Mouse (Mus musculus) erythroblast, embryonic 14.5 days (primary cell): ENCODE data around the gene Lekr1. TPM values are rescaled to one million over a fixed set of nuclear protein-coding genes. Genes with fewer than 3 reads are reported as not detected.
A peak's percentile ranks its signal among the peaks of the same experiment; 100 is the strongest.

ENCODE experiments used
- H3K27me3 ChIP-seq: 2 replicates; pipeline ENCODE4 v1.6.1; 2012; ENCODE audit warnings: inconsistent platforms; ENCODE audit not compliant: control insufficient read depth
- H3K36me3 ChIP-seq: 2 replicates; pipeline ENCODE4 v1.6.1; 2012; ENCODE audit warnings: mild to moderate bottlenecking, inconsistent platforms; ENCODE audit not compliant: control insufficient read depth
- H3K4me1 ChIP-seq: 2 replicates; pipeline ENCODE4 v1.6.1; 2012; ENCODE audit warnings: inconsistent platforms; ENCODE audit not compliant: control insufficient read depth
- H3K4me3 ChIP-seq: replicated peaks from 2 replicates; pipeline ENCODE3; 2012; ENCODE audit warnings: moderate library complexity, mild to moderate bottlenecking, inconsistent platforms
- H3K9me3 ChIP-seq: 2 replicates; pipeline ENCODE4 v1.6.1; 2012; ENCODE audit warnings: low read length, inconsistent platforms, mixed read lengths; ENCODE audit not compliant: control insufficient read depth
- GATA1 ChIP-seq: IDR thresholded peaks from 2 replicates; pipeline ENCODE4 v1.6.1; 2012; ENCODE audit warnings: low read length, inconsistent platforms, mixed read lengths
- TAL1 ChIP-seq: IDR thresholded peaks from 3 replicates; pipeline ENCODE4 v1.6.1; 2012; ENCODE audit warnings: low read length, inconsistent platforms, mixed read lengths
- polyA plus RNA-seq: library from polyadenylated mRNA; stranded (reverse); fragments of >175 nt; gene quantifications from 2 replicates; pipeline ENCODE4 v1.2.3, GENCODE M21; 2012

The Lekr1 gene
- polyA plus RNA-seq, 1 experiment, result not detected

DNA sequence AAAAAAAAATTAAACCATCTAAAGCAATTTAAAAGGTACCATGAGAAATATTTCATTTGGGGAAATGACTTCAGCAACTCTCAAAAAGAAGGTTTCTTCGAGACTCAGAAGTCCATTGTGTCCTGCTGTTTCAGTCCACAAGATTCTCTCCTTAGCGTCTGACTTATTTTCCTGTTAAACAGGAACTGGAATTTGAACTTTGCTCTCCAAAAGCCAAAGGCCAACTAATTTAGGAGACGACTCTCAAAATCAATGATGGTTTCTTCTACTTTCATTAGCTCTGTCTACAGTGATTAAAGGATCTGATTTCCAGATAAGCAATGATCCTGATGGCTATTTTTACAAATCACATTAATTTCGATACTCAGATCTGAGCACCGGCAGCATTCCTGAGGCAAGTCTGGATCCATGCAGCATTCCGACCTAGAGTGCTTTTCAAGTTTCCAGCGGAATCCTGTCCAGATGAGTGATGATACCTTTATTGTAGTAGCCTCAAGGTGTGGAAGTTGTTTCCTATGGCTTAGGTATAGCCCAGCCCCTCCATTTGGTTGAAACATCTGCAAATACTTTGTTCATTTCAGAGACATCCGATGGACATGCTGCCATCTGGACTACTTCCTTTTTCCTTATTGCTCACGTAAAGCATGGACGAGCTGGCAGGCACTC lies 11.4 kb upstream of the Lekr1 start:
- H3K4me3 ChIP-seq, result no peak overlapping the region
- no peaks in the 10 kb centered on the region for H3K9me3 ChIP-seq

DNA sequence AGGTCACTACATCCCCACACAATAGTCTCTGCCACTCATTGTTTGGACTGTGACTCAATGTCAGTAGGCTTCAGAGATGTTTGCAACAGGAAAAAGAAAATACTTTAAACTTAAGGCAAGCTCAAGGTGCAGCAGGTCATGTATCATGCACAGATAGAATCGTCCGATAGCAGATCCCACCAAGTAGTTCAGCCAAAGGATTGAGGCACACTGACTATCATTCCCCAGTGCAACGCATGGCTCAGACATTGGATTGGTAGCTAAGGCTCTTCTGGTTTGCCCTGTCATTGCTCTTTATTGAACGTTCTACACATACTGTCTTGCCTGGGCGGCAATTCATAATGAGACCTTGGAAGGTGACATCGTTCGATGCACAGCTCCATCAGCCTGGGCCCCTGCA lies 9.6 kb upstream of the Lekr1 start:
- Histone ChIP-seq H3K9me3 (no peaks in the 10 kb centered on the region), H3K4me1 (peaks cover 10% of the 10 kb centered on the region), H3K36me3 (no peaks in the 10 kb centered on the region), H3K4me3 (no peak overlapping the region), H3K27me3 (peaks cover 45% of the 10 kb centered on the region)
- no peak for TF ChIP-seq GATA1
- TF ChIP-seq TAL1, result no peak

More for the DNA sequence above, 11.4 kb upstream of the Lekr1 start:
- Histone ChIP-seq H3K27me3 (peaks cover 35% of the 10 kb centered on the region), H3K4me1 (peaks cover 10% of the 10 kb centered on the region), H3K36me3 (no peaks in the 10 kb centered on the region)
- no peak for TF ChIP-seq GATA1
- TF ChIP-seq TAL1, result no peak

- Histone ChIP-seq H3K27me3 (peaks cover 45% of the 10 kb centered on the region), H3K9me3 (no peaks in the 10 kb centered on the region), H3K4me3 (no peak overlapping the region), H3K36me3 (no peaks in the 10 kb centered on the region), H3K4me1 (peaks cover 10% of the 10 kb centered on the region)
- TF ChIP-seq TAL1 (no peak), GATA1 (no peak)
Measured at GRCm38 (mm10) chr3:65656902-65657660, 8.9 kb upstream of the Lekr1 start.

DNA sequence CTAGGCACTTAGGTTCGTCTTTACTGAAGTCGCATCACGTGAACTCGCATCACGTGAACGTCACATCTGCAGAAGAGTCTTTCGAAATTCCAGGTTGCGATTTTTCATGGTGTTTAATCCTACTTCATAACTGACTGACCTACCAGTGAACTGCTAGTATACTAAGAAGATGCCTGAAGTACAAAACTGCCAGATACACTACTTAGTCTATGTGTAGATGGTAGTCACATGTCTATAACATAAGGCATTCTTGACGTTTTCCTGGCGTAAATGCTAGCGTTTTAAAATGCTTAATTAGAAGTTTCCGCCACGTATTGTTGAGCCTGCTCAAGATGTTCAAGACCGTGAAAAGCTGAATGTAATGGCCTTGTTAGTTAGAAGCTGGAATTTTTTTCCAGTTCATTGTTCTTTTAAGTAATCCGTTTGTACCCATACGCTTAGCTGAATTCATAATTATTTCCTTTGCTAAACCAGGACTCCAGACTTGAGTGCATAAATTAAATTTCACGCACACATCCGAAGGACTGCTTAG lies 7.9 kb upstream of the Lekr1 start:
- H3K4me3 ChIP-seq, result no peak overlapping the region
- TF ChIP-seq TAL1 (no peak), GATA1 (no peak)
- no peaks in the 10 kb centered on the region for H3K36me3 ChIP-seq
- peaks cover 45% of the 10 kb centered on the region for H3K27me3 ChIP-seq
- no peaks in the 10 kb centered on the region for H3K9me3 ChIP-seq
- peaks cover 10% of the 10 kb centered on the region for H3K4me1 ChIP-seq

GRCm38 (mm10) chr3:65658721-65659619 lies 7.1 kb upstream of the Lekr1 start:
- Histone ChIP-seq H3K4me1 (peaks cover 10% of the 10 kb centered on the region), H3K4me3 (peak overlapping the region; percentile 55), H3K36me3 (no peaks in the 10 kb centered on the region), H3K9me3 (no peaks in the 10 kb centered on the region), H3K27me3 (peaks cover 45% of the 10 kb centered on the region)
- TF ChIP-seq GATA1 (no peak), TAL1 (no peak)

- Histone ChIP-seq H3K36me3 (no peaks in the 10 kb centered on the region), H3K9me3 (no peaks in the 10 kb centered on the region), H3K4me1 (peaks cover 10% of the 10 kb centered on the region), H3K4me3 (peak overlapping the region; percentile 55), H3K27me3 (peaks cover 45% of the 10 kb centered on the region)
- no peak for TF ChIP-seq GATA1
- no peak for TF ChIP-seq TAL1
Measured at GRCm38 (mm10) chr3:65659620-65659932, 6.5 kb upstream of the Lekr1 start.

DNA sequence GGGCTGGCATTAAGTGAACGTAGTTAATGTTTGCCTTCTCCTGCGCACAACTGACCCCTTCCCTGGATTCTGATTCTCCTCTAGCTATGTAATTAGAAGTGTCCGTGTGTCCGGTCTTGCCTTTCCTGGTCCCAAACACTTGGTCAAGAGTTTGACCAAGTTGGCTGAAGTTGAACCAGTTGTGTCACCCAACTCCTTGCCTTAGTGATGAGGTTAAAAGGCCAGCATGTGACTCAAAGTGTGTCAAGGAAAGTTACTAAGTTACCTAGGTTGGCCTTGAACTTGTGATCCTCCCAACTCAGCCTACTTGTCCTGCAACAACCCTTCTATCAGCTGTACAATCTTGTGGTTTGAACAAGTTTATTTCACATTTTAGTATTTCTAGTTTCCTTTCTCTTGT lies 5.7 kb upstream of the Lekr1 start:
- TF ChIP-seq GATA1 (no peak), TAL1 (no peak)

DNA sequence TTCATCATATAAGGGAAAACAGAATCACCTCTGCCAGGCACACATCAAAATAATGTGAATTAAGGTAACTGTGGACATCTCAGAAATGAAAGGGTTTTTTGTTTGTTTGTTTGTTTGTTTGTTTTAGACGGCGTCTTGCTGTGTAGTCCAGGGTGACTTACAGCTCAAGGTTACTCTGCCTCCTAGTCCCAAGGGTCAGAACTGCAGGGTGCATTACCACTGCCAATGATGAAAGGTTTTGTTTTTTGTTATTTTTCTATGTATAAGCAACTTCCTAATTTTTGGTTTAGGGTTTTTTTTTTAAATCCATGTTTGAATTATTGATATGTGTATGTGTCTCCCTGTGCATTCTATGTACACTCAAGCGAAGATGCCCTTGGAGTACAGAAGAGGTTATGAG lies 4.3 kb upstream of the Lekr1 start:
- Histone ChIP-seq H3K4me1 (peaks cover 22% of the 10 kb centered on the region), H3K36me3 (no peaks in the 10 kb centered on the region), H3K27me3 (peaks cover 40% of the 10 kb centered on the region), H3K9me3 (no peaks in the 10 kb centered on the region), H3K4me3 (no peak overlapping the region)
- no peak for TF ChIP-seq GATA1
- TF ChIP-seq TAL1, result no peak

More for the DNA sequence above, 5.7 kb upstream of the Lekr1 start:
- Histone ChIP-seq H3K4me1 (peaks cover 10% of the 10 kb centered on the region), H3K27me3 (peaks cover 45% of the 10 kb centered on the region), H3K36me3 (no peaks in the 10 kb centered on the region), H3K9me3 (no peaks in the 10 kb centered on the region), H3K4me3 (no peak overlapping the region)
